Mouse (Mus musculus) heart, embryonic 16.5 days (tissue): ENCODE measurements around the gene Ptx4. TPM values are rescaled to one million over a fixed set of nuclear protein-coding genes. Genes with fewer than 3 reads are reported as not detected.

Experiments used
- ATAC-seq: fragments of 200-750 bp; cut with Nextera tagmentation; replicated peaks from 2 replicates; pipeline ENCODE4 v1.8.0; 2017; ENCODE audit warnings: moderate number of reproducible peaks; ENCODE audit not compliant: insufficient read depth, low FRiP score; ENCODE audit errors: extremely low read depth
- H3K27ac ChIP-seq: fragments of 300-500 bp; sonication (generic); 2 replicates; pipeline ENCODE4 v1.5.1; 2014; ENCODE audit warnings: mild to moderate bottlenecking, low read length, control low read depth, moderate library complexity
- H3K27me3 ChIP-seq: fragments of 300-500 bp; sonication (generic); 2 replicates; pipeline ENCODE4 v1.6.1; 2014; ENCODE audit warnings: low read length, mixed read lengths; ENCODE audit not compliant: control insufficient read depth, insufficient read depth
- H3K36me3 ChIP-seq: fragments of 300-500 bp; sonication (generic); 2 replicates; pipeline ENCODE4 v1.6.1; 2014; ENCODE audit not compliant: control insufficient read depth, insufficient read depth
- H3K4me1 ChIP-seq: fragments of 300-500 bp; sonication (generic); 2 replicates; pipeline ENCODE4 v1.6.1; 2014; ENCODE audit warnings: low read length, mixed read lengths; ENCODE audit not compliant: control insufficient read depth, insufficient read depth
- H3K4me2 ChIP-seq: fragments of 300-500 bp; sonication (generic); 2 replicates; pipeline ENCODE4 v1.6.1; 2014; ENCODE audit warnings: low read depth, mild to moderate bottlenecking, control low read depth, low read length
- H3K4me3 ChIP-seq: fragments of 300-500 bp; sonication (generic); 2 replicates; pipeline ENCODE4 v1.5.1; 2014; ENCODE audit warnings: mild to moderate bottlenecking, control low read depth, low read length
- H3K9ac ChIP-seq: fragments of 300-500 bp; sonication (generic); 2 replicates; pipeline ENCODE4 v1.6.1; 2014; ENCODE audit warnings: low read length, control low read depth
- H3K9me3 ChIP-seq: fragments of 300-500 bp; sonication (generic); replicated peaks from 2 replicates; pipeline ENCODE4 v1.6.1; 2016; ENCODE audit warnings: low read length; ENCODE audit not compliant: control insufficient read depth
- WGBS: fragments of 180-500 bp; shearing (Covaris S2); extraction: QIAGEN DNeasy Blood & Tissue Kit; methylation state at CpG from one replicate; pipeline ENCODE4 v1.1.7; 2014; 5-methylcytosine and 5-hydroxymethylcytosine counted together
- polyA plus RNA-seq: library from polyadenylated mRNA; unstranded; fragments of >200 nt; fragmentation: Nextera tagmentation; extraction: Ambion mirVana; gene quantifications from 2 replicates; pipeline ENCODE4 v1.2.1, GENCODE M21; 2015

Ptx4 gene
- polyA plus RNA-seq, 1 experiment from 2014 or later = 0.20 TPM

- H3K9me3 ChIP-seq = no peaks in the 10 kb centered on the region
- H3K4me3 ChIP-seq = no peak overlapping the region
- peaks cover 19% of the 10 kb centered on the region for H3K4me1 ChIP-seq
- no peak for ATAC-seq
- H3K27me3 ChIP-seq = no peaks in the 10 kb centered on the region
- no peak overlapping the region for H3K9ac ChIP-seq
- no peak overlapping the region for H3K27ac ChIP-seq
- WGBS = 96% methylated on average over 6 of the region's 6 CpGs
- H3K4me2 ChIP-seq = no peak overlapping the region
- peaks cover 14% of the 10 kb centered on the region for H3K36me3 ChIP-seq
Measured at GRCm38 (mm10) chr17:25110590-25110989, 10.0 kb upstream of the Ptx4 start.

- Histone ChIP-seq H3K27me3 (no peaks in the 10 kb centered on the region), H3K9me3 (no peaks in the 10 kb centered on the region), H3K36me3 (peaks cover 14% of the 10 kb centered on the region), H3K27ac (no peak overlapping the region), H3K4me2 (no peak overlapping the region), H3K9ac (no peak overlapping the region), H3K4me1 (peaks cover 21% of the 10 kb centered on the region), H3K4me3 (no peak overlapping the region)
- WGBS = 91% methylated on average over 5 of the region's 5 CpGs
- ATAC-seq = no peak
Measured at GRCm38 (mm10) chr17:25111220-25111619, 9.3 kb upstream of the Ptx4 start.

- H3K27me3 ChIP-seq = no peaks in the 10 kb centered on the region
- peaks cover 23% of the 10 kb centered on the region for H3K4me1 ChIP-seq
- H3K9ac ChIP-seq = no peak overlapping the region
- peaks cover 11% of the 10 kb centered on the region for H3K36me3 ChIP-seq
- no peak overlapping the region for H3K4me2 ChIP-seq
- ATAC-seq = no peak
- peak overlapping the region; percentile 54 for H3K27ac ChIP-seq
- no peaks in the 10 kb centered on the region for H3K9me3 ChIP-seq
- H3K4me3 ChIP-seq = no peak overlapping the region
- 51% methylated on average over 8 of the region's 8 CpGs for WGBS
Measured at GRCm38 (mm10) chr17:25111739-25112422, 8.7 kb upstream of the Ptx4 start.

- no peaks in the 10 kb centered on the region for H3K9me3 ChIP-seq
- H3K4me3 ChIP-seq = no peak overlapping the region
- no peak overlapping the region for H3K9ac ChIP-seq
- 68% methylated on average over 3 of the region's 3 CpGs for WGBS
- H3K27me3 ChIP-seq = no peaks in the 10 kb centered on the region
- ATAC-seq = no peak
- peak overlapping the region; percentile 54 for H3K27ac ChIP-seq
- peaks cover 23% of the 10 kb centered on the region for H3K4me1 ChIP-seq
- H3K4me2 ChIP-seq = no peak overlapping the region
- peaks cover 10% of the 10 kb centered on the region; the same call in 1 of the 2 replicates for H3K36me3 ChIP-seq
Measured at GRCm38 (mm10) chr17:25112423-25112810, 8.1 kb upstream of the Ptx4 start.

- ATAC-seq = peak; percentile 42
- WGBS = 8% methylated on average over 23 of the region's 23 CpGs
Measured at GRCm38 (mm10) chr17:25114908-25115645, 5.5 kb upstream of the Ptx4 start.

GRCm38 (mm10) chr17:25115664-25116432 is 4.7 kb upstream of the Ptx4 start, which contains the start of gene Telo2:
Gene Telo2 (minus strand): TSS chr17:25115967.
- H3K4me3 ChIP-seq = peak within 1 kb of the TSS; percentile 71
- peak within 1 kb of the TSS; percentile 97 for H3K4me2 ChIP-seq
- H3K36me3 ChIP-seq = no peaks in the 10 kb centered on the region
- ATAC-seq = peak; percentile 93
- 5% methylated on average over 40 of the region's 40 CpGs for WGBS
- peak within 1 kb of the TSS; percentile 89 for H3K27ac ChIP-seq
- H3K9ac ChIP-seq = peak within 1 kb of the TSS; percentile 80
- no peaks in the 10 kb centered on the region for H3K9me3 ChIP-seq
- no peaks in the 10 kb centered on the region for H3K27me3 ChIP-seq
- peaks cover 23% of the 10 kb centered on the region for H3K4me1 ChIP-seq

More at GRCm38 (mm10) chr17:25114908-25115645, 5.5 kb upstream of the Ptx4 start:
- H3K4me2 ChIP-seq = peak overlapping the region; percentile 97
- H3K9ac ChIP-seq = peak overlapping the region; percentile 80
- peaks cover 23% of the 10 kb centered on the region for H3K4me1 ChIP-seq
- H3K27me3 ChIP-seq = no peaks in the 10 kb centered on the region
- peaks cover 3% of the 10 kb centered on the region; the same call in 1 of the 2 replicates for H3K36me3 ChIP-seq
- H3K4me3 ChIP-seq = peak overlapping the region; percentile 71
- H3K27ac ChIP-seq = peak overlapping the region; percentile 89
- H3K9me3 ChIP-seq = no peaks in the 10 kb centered on the region

GRCm38 (mm10) chr17:25117263-25117662 is 3.3 kb upstream of the Ptx4 start:
- Histone ChIP-seq H3K27me3 (no peaks in the 10 kb centered on the region), H3K4me3 (no peak overlapping the region), H3K9me3 (no peaks in the 10 kb centered on the region), H3K36me3 (no peaks in the 10 kb centered on the region), H3K4me2 (no peak overlapping the region), H3K9ac (no peak overlapping the region), H3K27ac (no peak overlapping the region), H3K4me1 (peaks cover 17% of the 10 kb centered on the region)
- WGBS = 31% methylated on average over 4 of the region's 4 CpGs
- no peak for ATAC-seq

GRCm38 (mm10) chr17:25123979-25124378 is 3.4 kb downstream of the Ptx4 start:
- no peaks in the 10 kb centered on the region for H3K36me3 ChIP-seq
- H3K27me3 ChIP-seq = 0 out of 2 replicates have a peak, but pooled peaks cover 2% of the 10 kb centered on the region
- no peak overlapping the region for H3K27ac ChIP-seq
- H3K4me1 ChIP-seq = 0 out of 2 replicates have a peak, but pooled peaks cover 7% of the 10 kb centered on the region
- H3K4me3 ChIP-seq = no peak overlapping the region
- ATAC-seq = no peak
- WGBS = 25% methylated on average over 7 of the region's 7 CpGs
- no peak overlapping the region for H3K9ac ChIP-seq
- H3K4me2 ChIP-seq = no peak overlapping the region
- no peaks in the 10 kb centered on the region for H3K9me3 ChIP-seq
